Mouse (Mus musculus) bone marrow, adult 2 months (tissue): Measurements from ENCODE around the gene Tmem176a.

Experiments
- CTCF ChIP-seq: fragments of 200-500 bp; IDR thresholded peaks from 2 replicates; pipeline ENCODE4 v1.5.1; 2011; ENCODE audit warnings: low read length, control low read depth; ENCODE audit not compliant: control insufficient read depth, insufficient read depth
- POLR2A ChIP-seq: fragments of 200-500 bp; IDR thresholded peaks from 2 replicates; pipeline ENCODE4 v1.6.1; 2011; ENCODE audit warnings: low read depth, mild to moderate bottlenecking, control low read depth, low read length, borderline replicate concordance; ENCODE audit not compliant: control insufficient read depth

DNA sequence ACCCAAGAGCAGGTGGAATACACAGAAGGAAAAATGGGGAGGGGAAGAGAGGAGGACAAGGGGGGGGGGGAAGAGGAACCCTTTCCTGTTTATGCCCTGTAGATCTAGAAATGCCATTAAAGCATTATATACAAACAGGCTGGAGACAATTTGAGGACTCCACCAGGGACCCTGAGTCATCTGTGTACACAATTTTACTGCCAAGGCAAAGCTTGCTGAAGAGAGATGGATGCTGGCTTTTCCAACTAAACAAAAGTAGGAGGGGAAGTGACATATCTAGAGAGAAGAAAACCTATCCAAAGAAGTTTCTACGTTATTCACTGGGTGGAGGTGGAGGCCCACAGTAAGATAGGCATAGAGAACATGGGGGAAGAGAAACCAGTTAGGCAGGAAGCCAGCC, 10.5 kb upstream of the Tmem176a start:
- TF ChIP-seq CTCF: no peak
- TF ChIP-seq POLR2A: no peak
